Mouse (Mus musculus): Measurements from ENCODE around the gene Serpine2.
A peak's percentile ranks its signal among the peaks of the same experiment; 100 is the strongest.

The Serpine2 gene

GRCm38 (mm10) chr1:79861130-79861942 lies at the start of gene Serpine2:
Serpine2 (minus strand) TSS chr1:79861180.
- DNase-seq (ENCODE audit: inconsistent age in 2 of 2, low spot score in 1 of 2), result peak in 1 of 2 experiments; percentile 49

GRCm38 (mm10) chr1:79907811-79908210 lies 46.8 kb upstream of the Serpine2 start:
- DNase-seq (ENCODE audit: inconsistent age in 2 of 2, low spot score in 1 of 2), result no peak

GRCm38 (mm10) chr1:79905241-79905640 lies 44.3 kb upstream of the Serpine2 start:
- DNase-seq (ENCODE audit: inconsistent age in 2 of 2, low spot score in 1 of 2), result no peak

GRCm38 (mm10) chr1:79902901-79903300 lies 41.9 kb upstream of the Serpine2 start:
- DNase-seq (ENCODE audit: inconsistent age in 2 of 2, low spot score in 1 of 2), result no peak

- no peak for DNase-seq (ENCODE audit: inconsistent age in 2 of 2, low spot score in 1 of 2)
Measured at GRCm38 (mm10) chr1:79882648-79883047, 21.7 kb upstream of the Serpine2 start.

GRCm38 (mm10) chr1:79874741-79875140 lies 13.8 kb upstream of the Serpine2 start:
- DNase-seq (ENCODE audit: inconsistent age in 2 of 2, low spot score in 1 of 2), result no peak

- no peak for DNase-seq (ENCODE audit: inconsistent age in 2 of 2, low spot score in 1 of 2)
Measured at GRCm38 (mm10) chr1:79860411-79861039, 455 bp downstream of the Serpine2 start.

GRCm38 (mm10) chr1:79859975-79860374 lies 1.0 kb downstream of the Serpine2 start:
- no peak for DNase-seq (ENCODE audit: inconsistent age in 2 of 2, low spot score in 1 of 2)

GRCm38 (mm10) chr1:79859026-79859425 lies 2.0 kb downstream of the Serpine2 start:
- peak in 1 of 2 experiments; percentile 20 for DNase-seq (ENCODE audit: inconsistent age in 2 of 2, low spot score in 1 of 2)

- peak; percentile 22 to 59 for DNase-seq (ENCODE audit: inconsistent age in 2 of 2, low spot score in 1 of 2)
Measured at GRCm38 (mm10) chr1:79858389-79858994, 2.5 kb downstream of the Serpine2 start.

GRCm38 (mm10) chr1:79857681-79858388 lies 3.1 kb downstream of the Serpine2 start:
- no peak for DNase-seq (ENCODE audit: inconsistent age in 2 of 2, low spot score in 1 of 2)

GRCm38 (mm10) chr1:79856756-79857155 lies 4.2 kb downstream of the Serpine2 start:
- DNase-seq (ENCODE audit: inconsistent age in 2 of 2, low spot score in 1 of 2), result no peak

- no peak for DNase-seq (ENCODE audit: inconsistent age in 2 of 2, low spot score in 1 of 2)
Measured at GRCm38 (mm10) chr1:79853527-79853926, 7.5 kb downstream of the Serpine2 start.

GRCm38 (mm10) chr1:79850341-79850740 lies 10.6 kb downstream of the Serpine2 start:
- no peak for DNase-seq (ENCODE audit: inconsistent age in 2 of 2, low spot score in 1 of 2)

GRCm38 (mm10) chr1:79848663-79849062 lies 12.3 kb downstream of the Serpine2 start:
- DNase-seq (ENCODE audit: inconsistent age in 2 of 2, low spot score in 1 of 2), result no peak

- no peak for DNase-seq (ENCODE audit: inconsistent age in 2 of 2, low spot score in 1 of 2)
Measured at GRCm38 (mm10) chr1:79846891-79847290, 14.1 kb downstream of the Serpine2 start.

GRCm38 (mm10) chr1:79832719-79833404 lies 28.1 kb downstream of the Serpine2 start:
- no peak for DNase-seq (ENCODE audit: inconsistent age in 2 of 2, low spot score in 1 of 2)

- DNase-seq (ENCODE audit: inconsistent age in 2 of 2, low spot score in 1 of 2), result peak in 1 of 2 experiments; percentile 47
Measured at GRCm38 (mm10) chr1:79823951-79824633, 36.9 kb downstream of the Serpine2 start.

GRCm38 (mm10) chr1:79822806-79823525 lies 38.0 kb downstream of the Serpine2 start:
- DNase-seq (ENCODE audit: inconsistent age in 2 of 2, low spot score in 1 of 2), result peak; percentile 21 to 84

Measured in adrenal gland, adult (tissue).